Mouse (Mus musculus) cortical plate, adult 2 months (tissue): ENCODE data around the gene Wnt10b.

Source experiments
- CTCF ChIP-seq: fragments of 200-500 bp; IDR thresholded peaks from 2 replicates; pipeline ENCODE4 v1.5.1; 2011; ENCODE audit warnings: mild to moderate bottlenecking, control low read depth, low read length; ENCODE audit not compliant: insufficient read depth; ENCODE audit errors: extremely low read depth
- POLR2A ChIP-seq: fragments of 200-500 bp; IDR thresholded peaks from 2 replicates; pipeline ENCODE4 v1.6.1; 2011; ENCODE audit warnings: mild to moderate bottlenecking, low read length, control low read depth; ENCODE audit not compliant: insufficient read depth; ENCODE audit errors: extremely low read depth

DNA sequence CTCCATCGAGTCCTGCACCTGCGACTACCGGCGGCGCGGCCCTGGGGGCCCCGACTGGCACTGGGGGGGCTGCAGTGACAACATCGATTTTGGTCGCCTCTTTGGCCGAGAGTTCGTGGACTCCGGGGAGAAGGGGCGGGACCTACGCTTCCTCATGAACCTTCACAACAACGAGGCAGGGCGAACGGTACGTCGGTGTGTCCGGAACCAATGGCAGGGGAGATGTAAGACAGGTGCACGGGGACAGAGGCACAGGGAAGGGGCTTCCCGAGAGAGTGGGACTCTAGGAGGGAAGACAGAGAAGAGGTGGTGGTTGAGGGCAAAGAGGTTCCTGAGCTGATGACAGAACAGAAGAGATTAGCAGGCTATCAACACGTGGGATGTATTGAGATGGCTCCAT lies 13.8 kb upstream of the Wnt10b start:
- TF ChIP-seq CTCF (no peak), POLR2A (no peak)
